Mouse (Mus musculus): ENCODE results near the gene Polr1a. TPM values are rescaled to one million over a fixed set of nuclear protein-coding genes. Genes with fewer than 3 reads are reported as not detected.
A peak's percentile ranks its signal among the peaks of the same experiment; 100 is the strongest.

Polr1a gene
- total and polyA plus RNA-seq, 3 experiments: 50.2 to 126 (median 73.7) TPM

DNA sequence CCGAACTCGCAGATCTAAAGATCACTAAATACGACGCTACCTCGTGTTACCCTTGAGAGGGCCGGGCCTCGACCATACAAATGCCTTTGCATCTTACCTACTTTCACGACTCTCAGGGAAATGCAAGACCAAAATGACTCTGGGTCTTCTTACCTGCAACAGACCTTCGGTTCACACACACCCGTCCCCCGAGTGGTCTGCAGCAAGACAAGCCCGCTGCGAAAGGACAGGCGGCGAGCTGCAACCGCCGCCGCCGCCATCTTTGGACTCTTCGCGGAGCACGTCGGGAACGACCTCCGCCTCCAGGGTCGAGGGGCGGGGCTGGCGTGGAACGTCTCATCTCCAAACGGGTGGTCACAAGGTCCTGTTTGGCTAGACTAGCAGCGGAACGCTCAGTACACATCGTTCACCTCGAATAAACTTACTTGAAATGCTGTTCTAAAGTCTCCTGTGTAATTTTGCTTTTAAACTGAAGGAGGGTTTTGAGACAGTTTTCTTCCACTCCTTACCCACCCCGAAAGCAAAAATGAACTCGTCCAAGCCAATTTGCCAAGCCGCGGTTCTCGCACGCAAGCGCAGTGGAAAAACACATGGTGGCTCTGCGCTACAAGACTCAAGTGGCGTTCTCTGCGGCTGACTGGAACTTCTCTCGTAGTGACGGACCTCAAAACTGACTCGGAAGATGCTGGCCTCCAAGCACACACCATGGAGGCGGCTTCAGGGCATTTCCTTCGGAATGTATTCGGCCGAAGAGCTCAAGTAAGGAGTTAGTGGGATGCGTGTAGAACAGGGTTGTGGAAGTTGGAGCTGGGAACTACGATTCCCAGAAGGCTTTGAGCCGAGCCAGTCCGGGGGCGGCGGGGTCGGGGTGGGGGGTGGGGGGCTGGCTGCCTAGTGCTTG lies at the start of gene Polr1a, which contains the start of gene Ptcd3 (continued):
- no peak for TF ChIP-seq JUN (IDR thresholded peaks at IDR 0.05; ENCODE audit: insufficient read depth, low read depth, low read length)

DNA sequence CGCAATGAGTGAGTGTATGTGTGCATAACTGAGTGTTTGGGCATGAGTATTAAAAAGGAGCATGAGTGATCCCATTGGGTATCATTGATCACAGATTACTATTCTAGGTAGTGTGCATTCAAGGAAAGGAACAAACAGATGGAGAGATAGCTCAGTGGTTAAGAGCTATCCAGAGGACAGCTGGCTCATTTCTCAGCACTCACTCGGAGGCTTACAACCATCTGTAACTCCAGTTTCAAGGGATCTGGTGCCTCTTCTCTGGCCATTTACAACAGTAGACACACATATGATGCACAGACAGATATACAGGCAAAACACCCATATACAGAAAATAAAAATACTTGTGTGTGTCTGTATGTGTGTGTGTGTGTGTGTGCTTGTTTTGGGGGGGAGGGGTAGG lies 41.1 kb upstream of the Polr1a start:
- in situ Hi-C loops (cut with MboI; ENCODE audit: low pct_ligation_motif_present, low pct_unique_long_range_greater_than_20kb, low sequenced_read_pairs) (no loop called here), dilution Hi-C loops (cut with MboI; ENCODE audit: extremely low pct_ligation_motif_present, extremely low pct_unique_long_range_greater_than_20kb, low sequenced_read_pairs) (no loop called here)
- H3K4me1 ChIP-seq (ENCODE audit: control insufficient read depth in 1 of 2, insufficient read depth in 2 of 2): no peaks in the 10 kb centered on the region
- no peaks in the 10 kb centered on the region for H3K79me2 ChIP-seq (replicated peaks; ENCODE audit: control insufficient read depth, extremely low read depth, insufficient read depth, poor library complexity, severe bottlenecking)
- no peak overlapping the region for H3K4me2 ChIP-seq (ENCODE audit: insufficient read depth, low read depth, poor library complexity, severe bottlenecking)
- no peak overlapping the region for H3K9ac ChIP-seq (ENCODE audit: insufficient read depth, low read depth)
- no peak for DNase-seq (ENCODE audit: extremely low read depth)
- no peak for TF ChIP-seq POLR2AphosphoS2 (IDR thresholded peaks at IDR 0.05; ENCODE audit: low read depth, low read length)
- no peak for TF ChIP-seq ZC3H11A (IDR thresholded peaks at IDR 0.05; ENCODE audit: low read depth, low read length)
- no peak for TF ChIP-seq ZNF384 (IDR thresholded peaks at IDR 0.05; ENCODE audit: low read depth, low read length)
- no peak overlapping the region for H3K27ac ChIP-seq (ENCODE audit: insufficient read depth, low read depth)
- H3K27me3 ChIP-seq (replicated peaks): no peaks in the 10 kb centered on the region
- H3K4me3 ChIP-seq (replicated peaks in 1 of 3; ENCODE audit: low read depth in 2 of 3, low read length in 2 of 3, poor library complexity in 1 of 3): no peak overlapping the region
- H3K36me3 ChIP-seq (replicated peaks in 1 of 2; ENCODE audit: control insufficient read depth in 1 of 2, insufficient read depth in 1 of 2, low read length in 1 of 2): peaks cover 58 to 82% of the 10 kb centered on the region in 2 experiments
- H3K9me3 ChIP-seq (replicated peaks; ENCODE audit: low read length): peaks cover 5% of the 10 kb centered on the region

DNA sequence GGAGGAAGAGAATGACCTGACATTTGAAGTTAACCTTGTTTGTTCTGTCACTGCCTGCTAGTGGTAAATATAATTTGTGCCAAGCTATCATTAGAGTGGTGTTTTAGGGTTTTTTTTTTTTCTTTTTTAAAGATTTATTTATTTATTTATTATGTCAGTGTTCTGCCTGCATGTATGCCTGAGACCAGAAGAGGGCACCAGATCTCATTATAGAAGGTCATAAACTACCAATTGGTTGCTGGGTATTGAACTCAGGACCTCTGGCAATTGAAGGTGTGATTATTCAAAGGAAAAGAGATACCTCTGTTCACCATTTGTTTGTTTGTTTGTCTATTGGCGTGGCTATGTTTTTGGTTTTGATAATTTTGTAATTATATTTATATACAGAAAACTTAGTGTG lies 40.0 kb upstream of the Polr1a start:
- Histone ChIP-seq H3K4me1 (ENCODE audit: control insufficient read depth in 1 of 2, insufficient read depth in 2 of 2) (no peaks in the 10 kb centered on the region), H3K4me3 (replicated peaks in 1 of 3; ENCODE audit: low read depth in 2 of 3, low read length in 2 of 3, poor library complexity in 1 of 3) (no peak overlapping the region), H3K27ac (ENCODE audit: insufficient read depth, low read depth) (no peak overlapping the region), H3K27me3 (replicated peaks) (no peaks in the 10 kb centered on the region), H3K9ac (ENCODE audit: insufficient read depth, low read depth) (no peak overlapping the region), H3K79me2 (replicated peaks; ENCODE audit: control insufficient read depth, extremely low read depth, insufficient read depth, poor library complexity, severe bottlenecking) (no peaks in the 10 kb centered on the region), H3K36me3 (replicated peaks in 1 of 2; ENCODE audit: control insufficient read depth in 1 of 2, insufficient read depth in 1 of 2, low read length in 1 of 2) (peaks cover 55 to 82% of the 10 kb centered on the region in 2 experiments), H3K9me3 (replicated peaks; ENCODE audit: low read length) (peaks cover 5% of the 10 kb centered on the region), H3K4me2 (ENCODE audit: insufficient read depth, low read depth, poor library complexity, severe bottlenecking) (no peak overlapping the region)
- TF ChIP-seq RAD21 (IDR thresholded peaks at IDR 0.05; ENCODE audit: low read depth, low read length) (no peak; the same call in 1 of the 2 replicates), CTCF (conservative IDR thresholded peaks at IDR 0.05 in 1 of 2, IDR thresholded peaks at IDR 0.05 in 1 of 2; ENCODE audit: low read depth in 2 of 2, low read length in 2 of 2) (peak in 1 of 2 experiments; percentile 30; a peak in 1 of 4 replicates), ZNF384 (IDR thresholded peaks at IDR 0.05; ENCODE audit: low read depth, low read length) (peak; percentile 37), KAT2A (IDR thresholded peaks at IDR 0.05; ENCODE audit: insufficient replicate concordance, low read length) (no peak), TCF12 (IDR thresholded peaks at IDR 0.05; ENCODE audit: low read depth, low read length) (no peak)
- in situ Hi-C loops (cut with MboI; ENCODE audit: low pct_ligation_motif_present, low pct_unique_long_range_greater_than_20kb, low sequenced_read_pairs): no loop called here
- DNase-seq (ENCODE audit: extremely low read depth): peak; percentile 27
- dilution Hi-C loops (cut with MboI; ENCODE audit: extremely low pct_ligation_motif_present, extremely low pct_unique_long_range_greater_than_20kb, low sequenced_read_pairs): no loop called here

DNA sequence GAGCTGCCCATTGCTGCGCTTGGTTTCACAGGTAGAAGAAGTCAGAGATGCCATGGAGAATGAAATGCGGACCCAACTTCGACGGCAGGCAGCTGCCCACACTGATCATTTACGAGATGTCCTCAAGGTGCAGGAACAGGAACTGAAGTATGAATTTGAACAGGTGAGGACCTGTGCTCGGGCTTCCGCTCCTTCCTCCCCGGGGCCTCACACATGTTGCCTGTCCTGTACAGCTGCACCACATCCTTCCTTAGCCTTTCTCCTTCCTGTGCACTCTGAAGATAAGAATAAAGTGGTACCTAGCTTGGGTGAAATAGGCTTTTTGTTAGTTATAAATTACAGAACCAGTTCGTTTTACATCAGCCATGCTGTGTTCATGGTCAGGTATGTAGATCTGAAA lies 37.5 kb upstream of the Polr1a start:
- no peak overlapping the region for H3K27ac ChIP-seq (ENCODE audit: insufficient read depth, low read depth)
- H3K9ac ChIP-seq (ENCODE audit: insufficient read depth, low read depth): no peak overlapping the region
- no peak for TF ChIP-seq MAX (IDR thresholded peaks at IDR 0.05; ENCODE audit: low read length)
- no peak for TF ChIP-seq E2F4 (IDR thresholded peaks at IDR 0.05; ENCODE audit: insufficient replicate concordance, low read depth, low read length)
- TF ChIP-seq PAX5 (IDR thresholded peaks at IDR 0.05; ENCODE audit: low read length): no peak
- TF ChIP-seq ETS1 (conservative IDR thresholded peaks at IDR 0.05; ENCODE audit: low read depth, low read length): no peak
- no peak for TF ChIP-seq MYC (IDR thresholded peaks at IDR 0.05; ENCODE audit: low read depth, low read length)
- TF ChIP-seq ZC3H11A (IDR thresholded peaks at IDR 0.05; ENCODE audit: low read depth, low read length): no peak
- no peak for TF ChIP-seq ZNF384 (IDR thresholded peaks at IDR 0.05; ENCODE audit: low read depth, low read length)
- H3K4me3 ChIP-seq (replicated peaks in 1 of 3; ENCODE audit: low read depth in 2 of 3, low read length in 2 of 3, poor library complexity in 1 of 3): no peak overlapping the region
- no peaks in the 10 kb centered on the region for H3K9me3 ChIP-seq (replicated peaks; ENCODE audit: low read length)
- in situ Hi-C loops (cut with MboI; ENCODE audit: low pct_ligation_motif_present, low pct_unique_long_range_greater_than_20kb, low sequenced_read_pairs): no loop called here
- dilution Hi-C loops (cut with MboI; ENCODE audit: extremely low pct_ligation_motif_present, extremely low pct_unique_long_range_greater_than_20kb, low sequenced_read_pairs): no loop called here
- no peaks in the 10 kb centered on the region for H3K4me1 ChIP-seq (ENCODE audit: control insufficient read depth in 1 of 2, insufficient read depth in 2 of 2)
- H3K79me2 ChIP-seq (replicated peaks; ENCODE audit: control insufficient read depth, extremely low read depth, insufficient read depth, poor library complexity, severe bottlenecking): no peaks in the 10 kb centered on the region
- H3K4me2 ChIP-seq (ENCODE audit: insufficient read depth, low read depth, poor library complexity, severe bottlenecking): no peak overlapping the region
- peaks cover 62 to 85% of the 10 kb centered on the region in 2 experiments for H3K36me3 ChIP-seq (replicated peaks in 1 of 2; ENCODE audit: control insufficient read depth in 1 of 2, insufficient read depth in 1 of 2, low read length in 1 of 2)
- no peaks in the 10 kb centered on the region for H3K27me3 ChIP-seq (replicated peaks)
- no peak for DNase-seq (ENCODE audit: extremely low read depth)
